Mouse (Mus musculus) kidney, adult 2 months (tissue): ENCODE measurements around the gene Adgrl1.

Experiments
- CTCF ChIP-seq: fragments of 200-500 bp; conservative IDR thresholded peaks from 2 replicates; pipeline ENCODE4 v1.5.1; 2011; ENCODE audit warnings: low read depth, mild to moderate bottlenecking, control low read depth, low read length, moderate library complexity, mixed read lengths; ENCODE audit not compliant: insufficient read depth, insufficient read length
- POLR2A ChIP-seq: fragments of 200-500 bp; IDR thresholded peaks from one replicate; pipeline ENCODE4 v1.6.1; 2011; ENCODE audit warnings: low read depth, low read length, control low read depth

DNA sequence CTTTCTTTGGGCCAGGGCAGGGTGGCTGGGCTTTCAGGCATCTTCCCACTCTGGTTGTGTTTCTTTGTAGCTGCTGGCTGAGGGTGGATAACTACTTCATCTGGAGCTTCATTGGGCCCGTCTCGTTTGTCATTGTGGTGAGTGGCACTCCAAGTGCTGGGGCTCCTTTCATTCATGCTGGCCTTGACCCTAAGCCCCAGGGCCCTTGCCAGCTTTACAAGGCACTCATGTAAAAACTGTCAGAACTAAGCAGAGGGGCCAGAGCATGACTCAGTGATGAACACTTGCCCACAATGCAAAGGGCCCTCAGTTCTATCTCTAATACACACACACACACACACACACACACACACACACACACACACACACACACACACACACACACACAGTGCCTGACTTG is 35.1 kb downstream of the Adgrl1 start:
- no peak for TF ChIP-seq CTCF
- TF ChIP-seq POLR2A, result no peak
